Mouse (Mus musculus): ENCODE data around the gene Mthfsd. TPM values are rescaled to one million over a fixed set of nuclear protein-coding genes. Genes with fewer than 3 reads are reported as not detected.

Gene Mthfsd
- total RNA-seq, 2 experiments from 2014 or later = 14.9 to 45.1 TPM

DNA sequence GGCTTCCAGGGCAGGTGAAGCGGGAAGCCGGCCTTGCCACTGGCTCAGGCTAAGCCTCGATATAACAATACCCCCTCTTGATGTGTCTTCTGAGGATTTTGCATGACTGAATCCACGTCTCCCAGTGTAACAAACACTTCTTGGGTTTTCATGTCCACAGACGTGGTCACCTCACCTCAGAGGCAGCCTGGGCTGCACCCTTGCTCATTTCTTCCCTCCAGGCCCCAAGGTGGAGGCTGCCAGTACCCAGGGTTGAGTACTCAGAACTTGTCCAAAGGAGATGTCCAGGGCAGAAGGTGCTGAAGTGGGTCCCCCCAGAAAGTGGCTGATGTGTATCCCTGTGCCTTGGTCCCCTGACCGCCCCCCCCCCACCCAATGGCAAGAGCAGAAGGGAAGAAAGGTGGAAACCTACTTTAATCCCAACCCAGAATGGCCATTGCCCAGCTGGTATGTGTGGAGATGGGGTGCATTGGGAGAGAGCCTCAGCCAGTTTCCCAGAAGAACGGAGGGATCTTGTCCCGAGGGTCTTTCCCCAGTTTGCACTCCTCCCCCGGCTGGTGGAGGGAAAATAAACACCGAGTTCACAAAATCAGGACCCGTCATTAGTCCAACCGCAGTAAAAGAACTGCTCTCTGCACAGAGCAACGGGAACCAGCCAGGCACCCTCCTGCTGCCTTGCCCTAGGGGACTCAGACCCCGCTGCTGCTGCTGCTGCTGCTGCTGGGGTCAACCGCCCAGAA is 33.9 kb downstream of the Mthfsd start:
- ATAC-seq (replicated peaks; ENCODE audit: poor library complexity, severe bottlenecking) = no peak

- ATAC-seq (replicated peaks; ENCODE audit: poor library complexity, severe bottlenecking) = no peak
Observed at GRCm38 (mm10) chr8:121073174-121074107, 34.8 kb downstream of the Mthfsd start.

- no peak for ATAC-seq (replicated peaks; ENCODE audit: poor library complexity, severe bottlenecking)
Observed at GRCm38 (mm10) chr8:121072406-121073130, 35.6 kb downstream of the Mthfsd start.

DNA sequence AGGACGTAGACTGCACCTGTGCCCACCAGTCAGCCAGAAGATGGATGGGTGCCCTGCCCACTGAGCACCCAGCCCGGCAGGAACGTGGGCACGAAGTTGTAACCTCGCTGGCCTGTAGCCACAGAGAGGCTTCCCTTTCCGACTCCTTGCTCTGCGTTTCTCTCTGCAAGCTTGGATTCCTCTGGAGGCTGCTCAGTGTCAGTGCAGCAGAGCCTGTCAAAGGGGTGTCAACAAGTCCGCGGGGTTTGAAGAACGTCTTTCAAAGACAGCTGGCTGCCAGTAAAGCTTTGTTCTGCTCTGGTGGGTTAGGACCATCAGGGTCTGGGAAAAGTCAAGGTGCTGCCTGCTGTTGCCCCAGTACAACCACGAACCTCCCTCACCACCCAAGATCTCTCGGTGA is 36.7 kb downstream of the Mthfsd start:
- ATAC-seq (replicated peaks; ENCODE audit: poor library complexity, severe bottlenecking) = no peak

GRCm38 (mm10) chr8:121063649-121064048 is 44.5 kb downstream of the Mthfsd start:
- no peak for ATAC-seq (replicated peaks; ENCODE audit: poor library complexity, severe bottlenecking)

- no peak for ATAC-seq (replicated peaks; ENCODE audit: poor library complexity, severe bottlenecking)
Observed at GRCm38 (mm10) chr8:121062521-121062920, 45.7 kb downstream of the Mthfsd start.

GRCm38 (mm10) chr8:121059098-121059497 is 49.1 kb downstream of the Mthfsd start:
- no peak for ATAC-seq (replicated peaks; ENCODE audit: poor library complexity, severe bottlenecking)

DNA sequence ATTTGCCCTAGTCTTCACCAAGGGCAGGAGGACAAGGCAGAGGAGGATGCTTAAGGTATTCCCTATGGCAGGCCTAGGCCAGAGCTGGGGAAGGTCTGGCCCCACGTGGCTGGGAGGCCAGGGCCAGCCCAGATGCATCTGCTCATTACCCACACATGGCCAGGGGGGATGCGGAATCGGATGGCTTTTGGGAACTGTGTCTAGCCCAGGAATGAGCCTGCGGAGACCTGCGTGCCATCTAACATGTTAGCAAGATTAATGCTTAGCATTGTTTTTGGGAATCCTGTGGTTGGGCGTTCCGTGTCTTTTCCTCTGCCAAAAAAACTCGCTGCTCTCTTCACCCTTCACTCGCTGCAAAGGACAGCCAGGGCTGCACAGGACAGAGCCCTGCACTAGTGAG is 50.1 kb downstream of the Mthfsd start:
- ATAC-seq (replicated peaks; ENCODE audit: poor library complexity, severe bottlenecking) = no peak

- ATAC-seq (replicated peaks; ENCODE audit: poor library complexity, severe bottlenecking) = no peak
Observed at GRCm38 (mm10) chr8:121047441-121047840, 60.8 kb downstream of the Mthfsd start.

DNA sequence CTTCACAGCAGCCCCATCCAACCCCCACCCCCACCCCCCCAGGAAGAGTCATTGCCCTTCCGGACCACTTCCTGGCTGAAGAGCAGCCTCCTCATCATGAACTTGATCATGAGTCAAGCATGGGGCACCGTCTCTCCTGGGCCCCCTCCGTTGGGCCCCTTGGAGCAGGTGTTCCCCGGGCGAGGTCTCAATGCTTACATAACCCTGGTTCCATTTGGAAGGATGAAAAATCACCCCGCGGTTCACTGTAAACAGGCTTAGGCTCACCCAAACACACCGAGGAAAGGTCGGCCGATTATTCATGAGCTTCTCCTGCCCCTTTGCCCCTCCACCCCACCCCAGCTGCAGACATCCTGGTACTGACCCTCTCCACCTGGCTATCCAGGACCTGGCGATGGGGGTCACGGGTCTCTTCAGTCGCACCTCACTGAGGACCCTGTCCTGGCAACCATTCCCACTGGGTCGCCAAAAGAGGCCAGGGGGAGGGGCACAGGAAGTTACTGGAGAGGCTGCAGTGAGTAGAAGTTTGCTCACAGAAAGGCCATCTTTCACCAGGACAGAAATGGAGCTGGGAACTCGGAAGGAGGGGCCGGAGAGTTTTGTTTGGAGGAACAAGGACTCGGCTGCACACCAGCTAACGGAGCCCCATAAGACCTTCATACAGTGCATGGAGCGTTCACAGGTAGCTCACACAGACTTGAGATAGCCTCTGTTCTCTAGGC is 64.3 kb downstream of the Mthfsd start:
- ATAC-seq (replicated peaks; ENCODE audit: poor library complexity, severe bottlenecking) = no peak

Other genes with a start within 250 kb of the Mthfsd start
- gene Foxf1, start 24.0 kb downstream of the Mthfsd start, total RNA-seq (2014; fragmentation: Nextera tagmentation) = not detected in 2 replicates
- not detected in 2 replicates for gene Foxf1, start 24.0 kb downstream of the Mthfsd start, total RNA-seq (2017)
- not detected in 2 replicates for gene Foxc2, start 7.8 kb upstream of the Mthfsd start, total RNA-seq (2014; fragmentation: Nextera tagmentation)
- not detected in 2 replicates for gene Foxc2, start 7.8 kb upstream of the Mthfsd start, total RNA-seq (2017)
- gene Foxl1, start 19.5 kb upstream of the Mthfsd start, total RNA-seq (2014; fragmentation: Nextera tagmentation) = not detected in 2 replicates
- gene Foxl1, start 19.5 kb upstream of the Mthfsd start, total RNA-seq (2017) = not detected in 2 replicates